Mouse (Mus musculus) C2C12 (cell line): ENCODE results near the gene Hopx.

ENCODE experiments used
- CTCF ChIP-seq: IDR thresholded peaks from one replicate; pipeline ENCODE4 v1.5.1; 2011; ENCODE audit not compliant: control insufficient read depth, insufficient read depth, insufficient read length
- MAX ChIP-seq: IDR thresholded peaks from one replicate; pipeline ENCODE4 v1.6.1; 2011; ENCODE audit warnings: mild to moderate bottlenecking, control low read depth
- MYOD1 ChIP-seq: IDR thresholded peaks from one replicate; pipeline ENCODE4 v1.6.1; 2011; ENCODE audit warnings: low read depth; ENCODE audit not compliant: control insufficient read depth, insufficient read length
- USF1 ChIP-seq: IDR thresholded peaks from one replicate; pipeline ENCODE4 v1.6.1; 2011; ENCODE audit warnings: low read depth, mild to moderate bottlenecking, control low read depth, moderate library complexity

GRCm38 (mm10) chr5:77136684-77137224 is 21.8 kb upstream of the Hopx start:
- no peak for TF ChIP-seq CTCF
- no peak for TF ChIP-seq MAX
- no peak for TF ChIP-seq USF1
- no peak for TF ChIP-seq MYOD1
